In genomic region chr14:76812155-76812875, GRCm38 (mm10) we compare ENCODE assay signal across 15 mouse cellular contexts.
DNase-seq lines count a peak whose midpoint lies in the region; ATAC-seq lines count a peak whose summit lies in the region.
"Had no signal": no experiment of that assay in that cellular context is flagged by ENCODE, and none has a peak within 500 bp of the region (broad histone marks: within the 10 kb centered on the region; RNA-seq: fewer than 3 reads in every experiment).

No protein-coding gene starts in this region.

- no peaks in the 10 kb centered on the region for H3K36me3 ChIP-seq in kidney, embryonic 15.5 days
- H3K36me3 ChIP-seq in embryonic facial prominence, embryonic 12.5 days: no peaks in the 10 kb centered on the region
- H3K36me3 ChIP-seq in limb, embryonic 13.5 days: no peaks in the 10 kb centered on the region
- H3K36me3 ChIP-seq: hindbrain, embryonic 12.5 days; liver, embryonic 13.5 days had no signal

- H3K27ac ChIP-seq in kidney, embryonic 15.5 days: peak overlapping the region; percentile 48
- peak overlapping the region; percentile 73 for H3K27ac ChIP-seq in embryonic facial prominence, embryonic 12.5 days
- H3K27ac ChIP-seq in limb, embryonic 13.5 days: peak overlapping the region; percentile 64
- H3K27ac ChIP-seq: hindbrain, embryonic 12.5 days; liver, embryonic 13.5 days had no signal

- H3K4me2 ChIP-seq in kidney, embryonic 15.5 days: no peak overlapping the region
- H3K4me2 ChIP-seq in embryonic facial prominence, embryonic 12.5 days (replicated peaks): no peak overlapping the region
- no peak overlapping the region for H3K4me2 ChIP-seq in limb, embryonic 13.5 days (replicated peaks)
- H3K4me2 ChIP-seq: hindbrain, embryonic 12.5 days; liver, embryonic 13.5 days had no signal

- peak; percentile 37; the same call in 1 of the 2 replicates for ATAC-seq in kidney, embryonic 15.5 days (replicated peaks; ENCODE audit: low FRiP score)
- no peak for ATAC-seq in embryonic facial prominence, embryonic 12.5 days (ENCODE audit: insufficient number of reproducible peaks, insufficient read depth, low FRiP score, low TSS enrichment)
- ATAC-seq in limb, embryonic 13.5 days (ENCODE audit: low FRiP score, low read depth): no peak

- peak; percentile 78 for DNase-seq in heart, adult 11 months
- DNase-seq in heart, postnatal 10 days: no peak
- DNase-seq in kidney, adult 8-10 months: no peak
- DNase-seq in frontal cortex, postnatal 36 days (ENCODE audit: low spot score in 2 of 2): no peak
- no peak for DNase-seq in cerebellum, adult 11 months
- DNase-seq: adrenal gland, postnatal 14 days; cerebellum, adult 8-10 months; embryo, embryonic 11 days; kidney, adult 11 months; liver, embryonic 13.5 days; thymus, postnatal 25 days had no signal

- no peak overlapping the region for H3K9ac ChIP-seq in kidney, embryonic 15.5 days
- no peak overlapping the region for H3K9ac ChIP-seq in embryonic facial prominence, embryonic 12.5 days
- H3K9ac ChIP-seq in limb, embryonic 13.5 days: no peak overlapping the region
- H3K9ac ChIP-seq: hindbrain, embryonic 12.5 days; liver, embryonic 13.5 days had no signal

- intact Hi-C loops in heart, postnatal 10 days (cut with DNase I): no loop called here

- no peaks in the 10 kb centered on the region for H3K27me3 ChIP-seq in kidney, embryonic 15.5 days
- H3K27me3 ChIP-seq in embryonic facial prominence, embryonic 12.5 days: no peaks in the 10 kb centered on the region
- no peaks in the 10 kb centered on the region; the same call in 1 of the 2 replicates for H3K27me3 ChIP-seq in limb, embryonic 13.5 days
- H3K27me3 ChIP-seq: liver, embryonic 13.5 days had no signal

- peaks cover 29% of the 10 kb centered on the region for H3K4me1 ChIP-seq in kidney, embryonic 15.5 days
- peaks cover 26% of the 10 kb centered on the region for H3K4me1 ChIP-seq in embryonic facial prominence, embryonic 12.5 days
- H3K4me1 ChIP-seq in limb, embryonic 13.5 days: peaks cover 35% of the 10 kb centered on the region

- no peak overlapping the region for H3K4me3 ChIP-seq in kidney, embryonic 15.5 days (replicated peaks)
- H3K4me3 ChIP-seq in embryonic facial prominence, embryonic 12.5 days: no peak overlapping the region
- no peak overlapping the region for H3K4me3 ChIP-seq in limb, embryonic 13.5 days
- H3K4me3 ChIP-seq: hindbrain, embryonic 12.5 days; liver, embryonic 13.5 days had no signal

- WGBS in kidney, embryonic 15.5 days: 59% methylated on average over 14 of the region's 14 CpGs
- 55% methylated on average over 14 of the region's 14 CpGs for WGBS in embryonic facial prominence, embryonic 12.5 days
- 48% methylated on average over 14 of the region's 14 CpGs for WGBS in limb, embryonic 13.5 days

- H3K9me3 ChIP-seq in kidney, embryonic 15.5 days (replicated peaks): no peaks in the 10 kb centered on the region
- H3K9me3 ChIP-seq in embryonic facial prominence, embryonic 12.5 days: no peaks in the 10 kb centered on the region
- H3K9me3 ChIP-seq in limb, embryonic 13.5 days: no peaks in the 10 kb centered on the region
- H3K9me3 ChIP-seq: liver, embryonic 13.5 days had no signal
